Mouse (Mus musculus): ENCODE data around the gene Nt5dc2.

Gene Nt5dc2

DNA sequence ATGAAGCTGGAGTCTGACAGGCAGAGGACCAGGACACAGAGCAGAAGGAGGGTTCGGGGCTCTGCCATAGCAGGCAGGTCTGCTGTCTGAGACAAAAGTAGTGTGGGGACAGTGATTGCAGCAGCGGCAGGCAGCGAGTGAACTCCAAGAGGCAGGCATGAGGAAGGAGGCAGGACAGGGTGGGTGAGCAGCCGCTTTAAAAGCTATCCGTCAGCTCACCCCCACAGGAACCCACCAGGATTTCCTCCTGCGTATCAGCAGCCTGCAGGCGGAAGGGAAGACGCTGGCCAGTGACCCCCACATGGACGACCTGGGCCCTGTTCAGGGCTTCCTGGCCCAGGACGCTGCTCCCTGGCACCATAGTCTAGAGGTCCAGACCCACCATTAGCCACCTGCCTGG, 37.6 kb downstream of the Nt5dc2 start, which contains the start of gene Stab1:
TSS of gene Stab1 (minus strand) at position 217 of the 400 bp plus-strand sequence.
- no peak for DNase-seq (ENCODE audit: low spot score)

DNA sequence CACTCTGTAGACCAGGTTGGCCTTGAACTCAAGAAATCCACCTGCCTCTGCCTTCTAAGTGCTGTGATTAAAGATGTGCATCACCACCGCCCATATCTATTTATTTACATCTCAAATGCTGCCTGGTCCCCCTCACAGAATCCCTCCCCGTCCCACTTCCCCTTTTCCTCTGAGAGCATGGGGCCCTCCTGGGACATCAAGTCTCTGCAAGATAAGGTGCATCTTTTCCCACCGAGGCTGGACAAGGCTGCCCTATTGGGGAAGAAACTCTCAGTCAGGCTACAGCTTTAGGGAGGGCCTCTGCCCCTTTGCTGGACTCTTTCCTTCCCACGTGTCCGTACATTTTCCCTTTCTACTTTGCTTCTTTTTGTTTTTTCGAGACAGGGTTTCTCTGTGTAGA, 38.7 kb downstream of the Nt5dc2 start:
- no peak for DNase-seq (ENCODE audit: low spot score)

- no peak for DNase-seq (ENCODE audit: low spot score)
Measured at GRCm38 (mm10) chr14:31170963-31171362, 40.1 kb downstream of the Nt5dc2 start.

DNA sequence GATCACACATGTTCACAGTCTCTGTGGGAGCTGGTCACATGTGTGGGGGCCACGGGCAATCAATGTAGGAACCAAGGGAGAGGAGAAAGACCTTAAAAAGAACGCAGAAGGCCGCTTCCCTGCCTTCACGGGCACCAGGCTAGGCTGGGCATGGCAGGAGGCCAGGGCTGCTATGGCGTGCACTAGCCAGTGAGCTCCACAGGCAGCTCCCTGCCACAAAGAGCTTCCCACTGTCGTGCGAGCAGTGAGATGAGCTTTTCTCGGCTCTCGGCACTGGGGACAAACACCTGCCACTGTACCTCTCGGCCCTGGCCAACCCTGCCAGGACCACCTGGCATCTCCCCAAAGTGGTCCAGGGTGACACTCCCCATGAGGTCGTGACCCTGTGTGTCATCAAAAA, 40.5 kb downstream of the Nt5dc2 start:
- no peak for DNase-seq (ENCODE audit: low spot score)

DNA sequence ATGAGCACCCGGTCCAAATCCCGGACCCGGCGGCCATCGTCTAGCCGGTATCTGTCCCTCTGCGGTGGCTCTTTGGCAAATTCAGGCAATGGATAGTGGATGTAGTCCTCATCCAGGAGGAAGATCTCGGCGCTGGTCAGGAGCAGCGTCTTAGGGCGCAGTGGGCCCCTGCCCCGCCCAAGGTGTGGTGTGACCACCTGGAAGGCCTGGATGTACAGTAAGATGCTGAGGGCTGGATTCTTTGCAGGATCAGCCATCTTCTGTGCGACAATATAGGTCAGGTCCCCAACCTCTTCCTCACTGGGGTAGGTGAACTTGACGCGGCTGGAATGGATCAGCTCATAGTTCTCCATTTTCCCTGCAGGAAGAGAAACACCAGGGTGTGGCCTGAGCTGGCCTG, 41.0 kb downstream of the Nt5dc2 start:
- DNase-seq (ENCODE audit: low spot score) = no peak

DNA sequence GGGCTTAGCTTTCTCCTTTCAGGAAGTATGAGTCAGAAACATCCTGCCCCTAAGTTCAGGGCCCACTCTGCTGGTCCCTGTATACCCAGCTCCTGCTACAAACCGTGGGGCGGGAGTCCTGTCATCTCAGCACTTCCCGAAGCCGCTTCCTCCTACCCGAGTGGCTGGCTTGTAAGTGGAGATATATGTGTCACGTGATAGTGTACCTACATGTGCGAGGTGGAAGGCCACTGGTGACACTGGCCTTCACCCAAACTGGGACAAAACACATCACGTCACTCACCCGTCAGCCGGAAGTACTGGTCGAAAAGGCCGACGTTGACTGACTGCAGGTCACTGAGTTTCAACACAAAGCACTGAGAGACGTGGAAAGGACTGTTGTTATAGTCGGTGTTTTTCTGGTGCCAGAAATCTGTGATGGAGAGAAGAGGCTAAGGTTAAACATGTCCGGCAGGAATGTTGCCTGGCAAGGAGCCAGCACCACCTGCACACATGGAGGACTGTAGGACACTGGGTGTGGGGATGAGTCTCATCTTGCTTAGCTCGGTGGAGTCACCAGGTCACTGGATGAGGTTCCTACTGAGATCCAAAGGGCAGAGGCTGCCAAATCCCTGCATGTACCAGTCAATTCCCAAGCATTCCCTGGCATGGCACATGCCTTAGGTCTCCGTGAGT, 42.1 kb downstream of the Nt5dc2 start:
- no peak for DNase-seq (ENCODE audit: low spot score)

DNA sequence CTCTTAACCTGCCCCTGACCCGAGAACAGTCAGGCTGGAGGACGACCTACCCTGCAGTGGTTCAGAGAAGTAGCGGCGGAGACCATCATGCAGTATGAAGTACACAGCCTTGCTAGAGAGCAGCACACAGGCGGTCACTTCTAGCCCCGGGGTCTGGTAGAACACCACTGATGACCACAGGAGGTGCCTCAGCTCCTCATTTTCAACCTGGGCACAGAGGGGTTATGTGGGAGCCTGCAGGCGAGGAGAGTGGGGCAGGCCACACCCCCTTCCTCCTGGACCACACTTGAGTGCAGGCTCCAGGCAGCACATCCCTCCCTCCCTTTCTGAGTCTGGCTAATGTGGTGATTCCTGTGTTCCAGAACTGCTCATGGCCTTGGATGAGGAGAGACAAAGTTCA, 42.7 kb downstream of the Nt5dc2 start:
- no peak for DNase-seq (ENCODE audit: low spot score)

- no peak for DNase-seq (ENCODE audit: low spot score)
Measured at GRCm38 (mm10) chr14:31177287-31177686, 46.4 kb downstream of the Nt5dc2 start.

DNA sequence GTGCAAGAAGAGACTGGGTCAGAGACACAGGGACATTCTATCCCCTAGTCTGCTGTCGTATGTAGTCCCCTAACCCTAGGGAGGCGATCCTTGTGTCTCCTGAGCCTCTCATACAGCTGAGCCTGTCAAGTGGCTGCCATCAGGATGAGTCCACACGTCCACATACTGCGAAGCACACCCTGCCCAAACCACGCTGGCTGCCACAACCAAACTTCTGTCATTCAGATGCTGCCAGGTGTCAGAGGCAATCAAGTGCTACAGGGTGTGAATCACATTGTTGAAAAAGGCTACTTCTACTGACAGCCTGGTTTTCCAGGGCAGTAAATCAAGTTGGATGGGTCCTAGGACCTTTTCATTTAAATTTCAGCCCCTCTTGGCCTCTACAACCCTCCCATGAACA, 46.9 kb downstream of the Nt5dc2 start:
- DNase-seq (ENCODE audit: low spot score) = no peak

GRCm38 (mm10) chr14:31179677-31180365, 49.0 kb downstream of the Nt5dc2 start:
- DNase-seq (ENCODE audit: low spot score) = no peak

GRCm38 (mm10) chr14:31181512-31181911, 50.7 kb downstream of the Nt5dc2 start:
- DNase-seq (ENCODE audit: low spot score) = no peak

DNA sequence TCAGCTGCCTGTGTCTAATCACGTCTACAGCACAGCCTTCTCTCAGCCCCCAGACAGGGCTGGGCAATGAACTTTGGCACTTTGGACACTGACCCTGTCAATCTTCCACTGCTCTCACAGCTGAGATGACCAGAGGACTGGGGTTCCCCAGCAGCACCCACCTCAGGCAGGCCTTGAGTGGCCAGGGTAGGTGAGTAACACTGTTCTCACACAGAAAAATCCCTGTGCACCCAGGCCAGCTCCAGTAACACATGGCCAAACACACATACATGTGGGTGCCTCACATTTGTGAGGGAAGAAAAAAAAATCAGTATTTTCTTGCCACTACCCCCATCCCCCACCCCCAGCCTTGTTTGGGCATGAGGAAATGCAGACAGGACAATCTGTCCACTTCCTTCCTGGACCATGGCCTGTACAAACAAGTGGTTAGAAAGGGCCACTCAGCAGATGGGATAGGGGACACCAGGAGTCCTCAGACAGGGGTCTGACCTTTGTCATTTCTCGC, 52.0 kb downstream of the Nt5dc2 start:
- no peak for DNase-seq (ENCODE audit: low spot score)

- no peak for DNase-seq (ENCODE audit: low spot score)
Measured at GRCm38 (mm10) chr14:31183541-31183940, 52.7 kb downstream of the Nt5dc2 start.

GRCm38 (mm10) chr14:31184195-31184594, 53.3 kb downstream of the Nt5dc2 start:
- DNase-seq (ENCODE audit: low spot score) = no peak

GRCm38 (mm10) chr14:31186656-31187055, 55.8 kb downstream of the Nt5dc2 start:
- DNase-seq (ENCODE audit: low spot score) = no peak

All from layer of hippocampus, adult 11-12 months (tissue).